Mouse (Mus musculus): ENCODE measurements around the gene Vdac2. TPM values are rescaled to one million over a fixed set of nuclear protein-coding genes. Genes with fewer than 3 reads are reported as not detected.
A peak's percentile ranks its signal among the peaks of the same experiment; 100 is the strongest.

The Vdac2 gene
- total and polyA plus RNA-seq, 3 experiments, result 268 to 475 (median 461) TPM

GRCm38 (mm10) chr14:21830876-21831767 lies 6.1 kb downstream of the Vdac2 start (continued):
- 0 out of 2 replicates have a peak, but pooled peaks have one; percentile 41 for TF ChIP-seq UBTF (IDR thresholded peaks at IDR 0.05; ENCODE audit: low read depth, low read length)

- peaks cover 48% of the 10 kb centered on the region for H3K79me2 ChIP-seq (replicated peaks; ENCODE audit: control insufficient read depth, extremely low read depth, insufficient read depth, poor library complexity, severe bottlenecking)
- peak overlapping the region; percentile 70 for H3K27ac ChIP-seq (ENCODE audit: insufficient read depth, low read depth)
- H3K4me3 ChIP-seq (replicated peaks in 1 of 3; ENCODE audit: low read depth in 2 of 3, low read length in 2 of 3, poor library complexity in 1 of 3), result peak overlapping the region; percentile 90 to 98 (median 95)
- in situ Hi-C loops (cut with MboI; ENCODE audit: low pct_ligation_motif_present, low pct_unique_long_range_greater_than_20kb, low sequenced_read_pairs) (no loop called here), dilution Hi-C loops (cut with MboI; ENCODE audit: extremely low pct_ligation_motif_present, extremely low pct_unique_long_range_greater_than_20kb, low sequenced_read_pairs) (no loop called here)
- peak; percentile 61 for DNase-seq (ENCODE audit: extremely low read depth)
- H3K9ac ChIP-seq (ENCODE audit: insufficient read depth, low read depth), result peak overlapping the region; percentile 82
- H3K9me3 ChIP-seq (replicated peaks; ENCODE audit: low read length), result no peaks in the 10 kb centered on the region
- peaks cover 19 to 32% of the 10 kb centered on the region in 2 experiments for H3K36me3 ChIP-seq (replicated peaks in 1 of 2; ENCODE audit: control insufficient read depth in 1 of 2, insufficient read depth in 1 of 2, low read length in 1 of 2)
- H3K4me1 ChIP-seq (ENCODE audit: control insufficient read depth in 1 of 2, insufficient read depth in 2 of 2), result peaks cover 0 to 32% of the 10 kb centered on the region in 2 experiments; a peak in 3 of 4 replicates
- H3K27me3 ChIP-seq (replicated peaks), result no peaks in the 10 kb centered on the region
- peak overlapping the region; percentile 77; the same call in 1 of the 2 replicates for H3K4me2 ChIP-seq (ENCODE audit: insufficient read depth, low read depth, poor library complexity, severe bottlenecking)
- TF ChIP-seq JUND (conservative IDR thresholded peaks at IDR 0.05; ENCODE audit: low read depth, low read length) (no peak), KAT2A (IDR thresholded peaks at IDR 0.05; ENCODE audit: insufficient replicate concordance, low read length) (no peak), ELF1 (IDR thresholded peaks at IDR 0.05; ENCODE audit: low read depth, low read length) (0 out of 2 replicates have a peak, but pooled peaks have one; percentile 8), JUN (IDR thresholded peaks at IDR 0.05; ENCODE audit: insufficient read depth, low read depth, low read length) (no peak), TBP (conservative IDR thresholded peaks at IDR 0.05; ENCODE audit: low read depth, low read length) (no peak), CHD1 (IDR thresholded peaks at IDR 0.05; ENCODE audit: low read depth, low read length) (0 out of 2 replicates have a peak, but pooled peaks have one; percentile 65), MAFK (IDR thresholded peaks at IDR 0.05; ENCODE audit: insufficient replicate concordance, low read length) (no peak), HCFC1 (IDR thresholded peaks at IDR 0.05; ENCODE audit: low read depth, low read length) (no peak), NRF1 (IDR thresholded peaks at IDR 0.05; ENCODE audit: low read depth, low read length) (no peak), GABPA (IDR thresholded peaks at IDR 0.05; ENCODE audit: insufficient replicate concordance, low read depth, low read length) (no peak), MXI1 (IDR thresholded peaks at IDR 0.05; ENCODE audit: low read depth, low read length) (peak; percentile 97), SIN3A (IDR thresholded peaks at IDR 0.05; ENCODE audit: low read length) (peak; percentile 59), MEF2A (IDR thresholded peaks at IDR 0.05; ENCODE audit: borderline replicate concordance, low read depth, low read length) (no peak), USF2 (conservative IDR thresholded peaks at IDR 0.05; ENCODE audit: low read depth, low read length) (no peak), CTCF (conservative IDR thresholded peaks at IDR 0.05 in 1 of 2, IDR thresholded peaks at IDR 0.05 in 1 of 2; ENCODE audit: low read depth in 2 of 2, low read length in 2 of 2) (no peak), E2F4 (IDR thresholded peaks at IDR 0.05; ENCODE audit: insufficient replicate concordance, low read depth, low read length) (no peak), MAX (IDR thresholded peaks at IDR 0.05; ENCODE audit: low read length) (peak; percentile 89), NELFE (IDR thresholded peaks at IDR 0.05; ENCODE audit: low read depth, low read length) (no peak), POLR2A (IDR thresholded peaks at IDR 0.05; ENCODE audit: low read depth, low read length) (peak; percentile 39; the same call in 1 of the 2 replicates), BHLHE40 (IDR thresholded peaks at IDR 0.05; ENCODE audit: low read depth, low read length) (peak; percentile 65), MYC (IDR thresholded peaks at IDR 0.05; ENCODE audit: low read depth, low read length) (peak; percentile 82; the same call in 1 of the 2 replicates), SMC3 (IDR thresholded peaks at IDR 0.05; ENCODE audit: low read depth, low read length) (no peak), MAZ (IDR thresholded peaks at IDR 0.05; ENCODE audit: low read depth, low read length) (no peak), USF1 (IDR thresholded peaks at IDR 0.05; ENCODE audit: low read depth, low read length) (no peak), RAD21 (IDR thresholded peaks at IDR 0.05; ENCODE audit: low read depth, low read length) (no peak), POLR2AphosphoS2 (IDR thresholded peaks at IDR 0.05; ENCODE audit: low read depth, low read length) (no peak), IRF4 (IDR thresholded peaks at IDR 0.05; ENCODE audit: low read depth, low read length) (no peak), EP300 (IDR thresholded peaks at IDR 0.05; ENCODE audit: low read length) (no peak), RCOR1 (conservative IDR thresholded peaks at IDR 0.05; ENCODE audit: low read depth, low read length) (no peak), ZNF384 (IDR thresholded peaks at IDR 0.05; ENCODE audit: low read depth, low read length) (no peak), UBTF (IDR thresholded peaks at IDR 0.05; ENCODE audit: low read depth, low read length) (no peak), ZC3H11A (IDR thresholded peaks at IDR 0.05; ENCODE audit: low read depth, low read length) (no peak), CHD2 (IDR thresholded peaks at IDR 0.05; ENCODE audit: low read length) (0 out of 2 replicates have a peak, but pooled peaks have one; percentile 7), ZMIZ1 (IDR thresholded peaks at IDR 0.05; ENCODE audit: low read depth, low read length) (no peak), TCF12 (IDR thresholded peaks at IDR 0.05; ENCODE audit: low read depth, low read length) (no peak)
Measured at GRCm38 (mm10) chr14:21831830-21832403, 6.9 kb downstream of the Vdac2 start.
